Mouse (Mus musculus) lung, adult 2 months (tissue): ENCODE data around the gene B3glct.

Experiments used
- CTCF ChIP-seq: fragments of 200-500 bp; IDR thresholded peaks from 2 replicates; pipeline ENCODE4 v1.5.1; 2011; ENCODE audit warnings: mild to moderate bottlenecking, low read length, control low read depth; ENCODE audit not compliant: insufficient read depth
- POLR2A ChIP-seq: fragments of 200-500 bp; IDR thresholded peaks from 2 replicates; pipeline ENCODE4 v1.6.1; 2011; ENCODE audit warnings: low read depth, mild to moderate bottlenecking, control low read depth, low read length, borderline replicate concordance; ENCODE audit errors: extremely low read depth

DNA sequence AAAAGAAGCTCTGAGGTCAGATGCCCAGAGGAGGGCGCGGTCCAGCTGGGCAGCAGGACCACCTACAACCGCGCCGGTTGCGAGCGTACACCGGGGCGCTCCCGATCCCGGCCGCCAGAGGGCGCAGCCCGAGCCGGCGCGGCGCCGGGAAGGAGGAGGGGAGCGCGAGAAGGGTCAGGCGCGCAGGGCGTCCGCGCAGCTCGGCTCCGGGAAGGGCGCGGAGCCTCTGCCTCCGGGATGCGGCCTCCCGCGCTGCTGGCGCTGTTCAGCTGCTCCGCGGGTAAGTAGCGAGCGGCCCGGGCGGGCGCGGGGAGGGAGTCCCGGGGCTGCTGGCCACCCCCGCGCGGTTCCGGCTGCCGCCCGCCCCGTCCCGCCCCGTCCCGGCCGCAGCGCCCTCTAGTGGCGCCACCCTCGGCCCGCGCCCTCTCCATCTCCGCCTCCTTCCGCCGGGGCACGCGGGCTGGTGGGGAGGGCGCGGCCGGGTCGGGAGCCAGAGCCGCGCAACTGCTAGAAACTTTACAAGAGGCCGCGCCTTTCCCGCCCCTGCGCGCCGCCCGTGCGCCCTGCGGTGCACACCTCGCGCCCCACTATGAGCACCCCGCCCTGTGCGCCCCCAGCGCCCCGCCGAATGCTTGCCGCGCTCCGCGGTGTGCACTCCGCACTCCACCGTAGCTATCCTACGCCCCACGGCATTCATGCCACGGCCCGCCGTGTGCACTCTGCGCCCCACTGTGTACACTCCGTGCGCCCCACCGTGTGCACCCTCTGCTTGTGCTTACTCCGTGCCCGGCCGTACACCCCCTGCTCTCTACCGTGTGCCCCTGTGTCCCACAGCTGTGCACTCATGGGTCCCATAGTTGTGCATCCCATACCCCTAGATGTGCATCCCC lies at the start of gene B3glct:
- TF ChIP-seq CTCF (peak; percentile 47), POLR2A (peak; percentile 29; the same call in 1 of the 2 replicates)
